Mouse (Mus musculus): ENCODE measurements around the gene Erlec1. TPM values are rescaled to one million over a fixed set of nuclear protein-coding genes. Genes with fewer than 3 reads are reported as not detected.
A peak's percentile ranks its signal among the peaks of the same experiment; 100 is the strongest.

The Erlec1 gene
- polyA plus RNA-seq, 1 experiment: 44.0 TPM

- Histone ChIP-seq H3K9me3 (replicated peaks; ENCODE audit: control insufficient read depth, insufficient read depth, low read length, poor library complexity, severe bottlenecking) (no peaks in the 10 kb centered on the region), H3K4me3 (ENCODE audit: low read depth, low read length) (no peak overlapping the region), H3K27ac (ENCODE audit: insufficient read depth, low read length) (no peak overlapping the region), H3K4me1 (ENCODE audit: control insufficient read depth, insufficient read depth, low read length) (no peaks in the 10 kb centered on the region), H3K27me3 (ENCODE audit: control insufficient read depth, insufficient read depth, low read length, poor library complexity, severe bottlenecking) (no peaks in the 10 kb centered on the region; the same call in 1 of the 2 replicates), H3K36me3 (ENCODE audit: control insufficient read depth, insufficient read depth, low read length, poor library complexity, severe bottlenecking) (no peaks in the 10 kb centered on the region), H3K9ac (ENCODE audit: low read depth, poor library complexity, severe bottlenecking) (no peak overlapping the region)
- TF ChIP-seq POLR2A (IDR thresholded peaks at IDR 0.05; ENCODE audit: insufficient read depth, low read length) (no peak), CTCF (IDR thresholded peaks at IDR 0.05; ENCODE audit: low read depth, low read length) (no peak), EP300 (IDR thresholded peaks at IDR 0.05; ENCODE audit: insufficient read depth, low read depth, low read length) (no peak)
Observed at GRCm38 (mm10) chr11:30896201-30896600, 57.9 kb downstream of the Erlec1 start.

- Histone ChIP-seq H3K4me3 (ENCODE audit: low read depth, low read length) (no peak overlapping the region), H3K36me3 (ENCODE audit: control insufficient read depth, insufficient read depth, low read length, poor library complexity, severe bottlenecking) (no peaks in the 10 kb centered on the region), H3K9me3 (replicated peaks; ENCODE audit: control insufficient read depth, insufficient read depth, low read length, poor library complexity, severe bottlenecking) (no peaks in the 10 kb centered on the region), H3K4me1 (ENCODE audit: control insufficient read depth, insufficient read depth, low read length) (no peaks in the 10 kb centered on the region), H3K27me3 (ENCODE audit: control insufficient read depth, insufficient read depth, low read length, poor library complexity, severe bottlenecking) (no peaks in the 10 kb centered on the region; the same call in 1 of the 2 replicates), H3K27ac (ENCODE audit: insufficient read depth, low read length) (no peak overlapping the region), H3K9ac (ENCODE audit: low read depth, poor library complexity, severe bottlenecking) (no peak overlapping the region)
- TF ChIP-seq EP300 (IDR thresholded peaks at IDR 0.05; ENCODE audit: insufficient read depth, low read depth, low read length) (no peak), CTCF (IDR thresholded peaks at IDR 0.05; ENCODE audit: low read depth, low read length) (no peak), POLR2A (IDR thresholded peaks at IDR 0.05; ENCODE audit: insufficient read depth, low read length) (no peak)
Observed at GRCm38 (mm10) chr11:30888153-30888552, 66.0 kb downstream of the Erlec1 start.

- no peaks in the 10 kb centered on the region for H3K36me3 ChIP-seq (ENCODE audit: control insufficient read depth, insufficient read depth, low read length, poor library complexity, severe bottlenecking)
- H3K27me3 ChIP-seq (ENCODE audit: control insufficient read depth, insufficient read depth, low read length, poor library complexity, severe bottlenecking): no peaks in the 10 kb centered on the region
- TF ChIP-seq CTCF (IDR thresholded peaks at IDR 0.05; ENCODE audit: low read depth, low read length) (peak; percentile 9), POLR2A (IDR thresholded peaks at IDR 0.05; ENCODE audit: insufficient read depth, low read length) (no peak)
- peak within 1 kb of the TSS; percentile 47 for H3K9ac ChIP-seq (ENCODE audit: low read depth, poor library complexity, severe bottlenecking)
- H3K4me1 ChIP-seq (ENCODE audit: control insufficient read depth, insufficient read depth, low read length): no peaks in the 10 kb centered on the region
- H3K9me3 ChIP-seq (replicated peaks; ENCODE audit: control insufficient read depth, insufficient read depth, low read length, poor library complexity, severe bottlenecking): no peaks in the 10 kb centered on the region
- H3K4me3 ChIP-seq (ENCODE audit: low read depth, low read length): peak within 1 kb of the TSS; percentile 85
- H3K27ac ChIP-seq (ENCODE audit: insufficient read depth, low read length): peak within 1 kb of the TSS; percentile 3; the same call in 1 of the 2 replicates
Observed at GRCm38 (mm10) chr11:30885171-30885871, 68.8 kb downstream of the Erlec1 start, which contains the start of the genes Gpr75 and Asb3. Gene Gpr75 (plus strand): TSS chr11:30885358. Gene Asb3 (plus strand): TSS chr11:30885416.

Other genes starting within 250 kb of the Erlec1 start
- 241 and 244 TPM in 2 replicates for gene Psme4, start 182.6 kb downstream of the Erlec1 start, polyA plus RNA-seq (2011; ENCODE audit: insufficient read depth, insufficient read length, low read depth, missing spikeins)
- 2.5 and 2.8 TPM in 2 replicates for gene Gpr75, start 69.0 kb downstream of the Erlec1 start, polyA plus RNA-seq (2011; ENCODE audit: insufficient read depth, insufficient read length, low read depth, missing spikeins)
- gene Asb3, start 68.9 kb downstream of the Erlec1 start, polyA plus RNA-seq (2011; ENCODE audit: insufficient read depth, insufficient read length, low read depth, missing spikeins): 9.7 and 10.3 TPM in 2 replicates
- 5.2 and 5.6 TPM in 2 replicates for gene Chac2, start 32.0 kb upstream of the Erlec1 start, polyA plus RNA-seq (2011; ENCODE audit: insufficient read depth, insufficient read length, low read depth, missing spikeins)
- not detected in 2 replicates for gene Gm17332, start 228.1 kb upstream of the Erlec1 start, polyA plus RNA-seq (2011; ENCODE audit: insufficient read depth, insufficient read length, low read depth, missing spikeins)